Mouse (Mus musculus) megakaryocyte, embryonic 14.5 days (primary cell): ENCODE data around the gene Trio.

Experiments
- FLI1 ChIP-seq: IDR thresholded peaks from 2 replicates; pipeline ENCODE4 v1.6.1; 2012; ENCODE audit warnings: low read length, inconsistent platforms, mixed read lengths
- GATA1 ChIP-seq: IDR thresholded peaks from 3 replicates; pipeline ENCODE4 v1.6.1; 2012; ENCODE audit warnings: mixed read lengths, low read length, inconsistent platforms, borderline replicate concordance

DNA sequence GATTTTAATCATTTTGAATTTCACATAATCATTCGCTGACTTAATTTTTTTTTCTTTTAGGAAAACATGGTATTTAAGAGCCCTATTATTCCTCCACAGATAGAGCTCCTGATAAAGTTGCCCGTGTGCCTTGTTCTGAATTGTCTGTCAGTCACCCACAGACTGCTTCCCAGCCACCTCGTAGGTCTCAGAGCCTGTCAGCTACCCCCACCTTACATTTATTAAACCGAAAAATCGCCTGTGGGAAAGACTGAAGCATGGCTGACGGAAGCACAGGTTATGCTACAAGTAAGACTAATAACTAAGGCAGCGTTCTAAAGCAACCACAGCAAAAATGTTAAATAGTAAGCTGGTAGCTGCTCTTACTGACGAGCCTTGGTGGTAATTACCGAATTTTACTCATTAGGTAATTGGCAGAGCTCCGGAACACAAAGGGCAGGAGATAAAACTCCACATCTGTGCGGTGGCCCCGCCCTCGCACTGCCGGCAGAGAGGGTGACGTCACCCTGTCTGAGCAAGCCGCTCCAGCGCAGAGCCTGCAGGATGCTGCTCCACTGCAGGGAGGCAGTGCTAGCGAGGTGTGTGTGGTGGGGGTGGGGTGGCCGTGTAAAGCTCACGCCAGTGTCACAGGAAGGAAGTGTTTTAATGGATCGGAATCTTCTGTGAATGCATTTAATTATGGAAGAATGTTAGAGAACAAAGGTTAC is 102.2 kb downstream of the Trio start:
- no peak for TF ChIP-seq GATA1
- TF ChIP-seq FLI1 = no peak
